ENCODE assay signal across 8 mouse cellular contexts in genomic region chr19:4125741-4126696, GRCm38 (mm10). TPM values are rescaled to one million over a fixed set of nuclear protein-coding genes. Genes with fewer than 3 reads are reported as not detected.
DNase-seq lines count a peak whose midpoint lies in the region; ATAC-seq and TF ChIP-seq lines count a peak whose summit lies in the region.

Aip (minus strand) TSS chr19:4125858.

- H3K79me2 ChIP-seq in CH12.LX (replicated peaks; ENCODE audit: control insufficient read depth, extremely low read depth, insufficient read depth, poor library complexity, severe bottlenecking): peaks cover 27% of the 10 kb centered on the region

- TF ChIP-seq CTCF in CH12.LX (conservative IDR thresholded peaks at IDR 0.05 in 1 of 2, IDR thresholded peaks at IDR 0.05 in 1 of 2; ENCODE audit: low read depth in 2 of 2, low read length in 2 of 2): peak in 1 of 2 experiments; percentile 87; a peak in 2 of 4 replicates
- peak; percentile 77 for TF ChIP-seq CTCF in heart, postnatal 0 days (IDR thresholded peaks at IDR 0.05; ENCODE audit: low read depth)
- TF ChIP-seq CTCF in testis, adult 2 months (IDR thresholded peaks at IDR 0.05; ENCODE audit: control insufficient read depth, insufficient read depth, insufficient replicate concordance, low read depth, low read length): peak; percentile 55

- H3K27ac ChIP-seq in CH12.LX (ENCODE audit: insufficient read depth, low read depth): peak within 1 kb of the TSS; percentile 52
- H3K27ac ChIP-seq in forebrain, embryonic 12.5 days: peak within 1 kb of the TSS; percentile 59
- peak within 1 kb of the TSS; percentile 67 for H3K27ac ChIP-seq in heart, postnatal 0 days (ENCODE audit: low read depth)
- peak within 1 kb of the TSS; percentile 57 for H3K27ac ChIP-seq in liver, embryonic 16.5 days (ENCODE audit: low read length)
- H3K27ac ChIP-seq in neural tube, embryonic 13.5 days (replicated peaks): peak within 1 kb of the TSS; percentile 80
- H3K27ac ChIP-seq in testis, adult 2 months (ENCODE audit: control insufficient read depth, insufficient read depth, low read depth, low read length): peak within 1 kb of the TSS; percentile 76

- peak within 1 kb of the TSS; percentile 85 for H3K4me2 ChIP-seq in CH12.LX (ENCODE audit: insufficient read depth, low read depth, poor library complexity, severe bottlenecking)
- peak within 1 kb of the TSS; percentile 79 for H3K4me2 ChIP-seq in forebrain, embryonic 12.5 days
- peak within 1 kb of the TSS; percentile 61 for H3K4me2 ChIP-seq in heart, postnatal 0 days (ENCODE audit: low read depth, low read length)
- peak within 1 kb of the TSS; percentile 77 for H3K4me2 ChIP-seq in liver, embryonic 16.5 days (ENCODE audit: low read depth, low read length)
- H3K4me2 ChIP-seq in neural tube, embryonic 13.5 days: peak within 1 kb of the TSS; percentile 78

- H3K36me3 ChIP-seq in CH12.LX (replicated peaks in 1 of 2; ENCODE audit: control insufficient read depth in 1 of 2, insufficient read depth in 1 of 2, low read length in 1 of 2): peaks cover 15 to 31% of the 10 kb centered on the region in 2 experiments
- H3K36me3 ChIP-seq in forebrain, embryonic 12.5 days (replicated peaks): peaks cover 26% of the 10 kb centered on the region
- H3K36me3 ChIP-seq in heart, postnatal 0 days (replicated peaks; ENCODE audit: control insufficient read depth, insufficient read depth, low read length): peaks cover 19% of the 10 kb centered on the region
- H3K36me3 ChIP-seq in liver, embryonic 16.5 days (ENCODE audit: control insufficient read depth, insufficient read depth): peaks cover 10% of the 10 kb centered on the region
- H3K36me3 ChIP-seq in neural tube, embryonic 13.5 days: peaks cover 34% of the 10 kb centered on the region
- no peaks in the 10 kb centered on the region; the same call in 1 of the 2 replicates for H3K36me3 ChIP-seq in testis, adult 2 months (ENCODE audit: control insufficient read depth, insufficient read depth, low read length)

- H3K27me3 ChIP-seq in CH12.LX (replicated peaks): no peaks in the 10 kb centered on the region
- no peaks in the 10 kb centered on the region for H3K27me3 ChIP-seq in forebrain, embryonic 12.5 days
- H3K27me3 ChIP-seq in heart, postnatal 0 days (ENCODE audit: control insufficient read depth, insufficient read depth, low read length): no peaks in the 10 kb centered on the region
- H3K27me3 ChIP-seq in liver, embryonic 16.5 days (ENCODE audit: control insufficient read depth, insufficient read depth, low read depth, low read length): no peaks in the 10 kb centered on the region
- no peaks in the 10 kb centered on the region for H3K27me3 ChIP-seq in neural tube, embryonic 13.5 days
- H3K27me3 ChIP-seq in testis, adult 2 months (ENCODE audit: control insufficient read depth, insufficient read depth, low read length): no peaks in the 10 kb centered on the region

- peak within 1 kb of the TSS; percentile 84 to 99 (median 93) for H3K4me3 ChIP-seq in CH12.LX (replicated peaks in 1 of 3; ENCODE audit: low read depth in 2 of 3, low read length in 2 of 3, poor library complexity in 1 of 3)
- H3K4me3 ChIP-seq in forebrain, embryonic 12.5 days (replicated peaks): peak within 1 kb of the TSS; percentile 68
- peak within 1 kb of the TSS; percentile 83 for H3K4me3 ChIP-seq in heart, postnatal 0 days (ENCODE audit: low read depth, low read length)
- H3K4me3 ChIP-seq in liver, embryonic 16.5 days (ENCODE audit: low read depth, low read length): peak within 1 kb of the TSS; percentile 79
- H3K4me3 ChIP-seq in neural tube, embryonic 13.5 days: peak within 1 kb of the TSS; percentile 86
- peak within 1 kb of the TSS; percentile 89 for H3K4me3 ChIP-seq in testis, adult 2 months (ENCODE audit: control insufficient read depth, low read depth, low read length)

- no peaks in the 10 kb centered on the region for H3K9me3 ChIP-seq in CH12.LX (replicated peaks; ENCODE audit: low read length)
- H3K9me3 ChIP-seq in forebrain, embryonic 12.5 days: no peaks in the 10 kb centered on the region
- H3K9me3 ChIP-seq in heart, postnatal 0 days (replicated peaks; ENCODE audit: control insufficient read depth, low read length): no peaks in the 10 kb centered on the region
- H3K9me3 ChIP-seq in liver, embryonic 16.5 days (replicated peaks; ENCODE audit: control insufficient read depth, low read length): no peaks in the 10 kb centered on the region
- no peaks in the 10 kb centered on the region for H3K9me3 ChIP-seq in neural tube, embryonic 13.5 days

- TF ChIP-seq EP300 in CH12.LX (IDR thresholded peaks at IDR 0.05; ENCODE audit: low read length): no peak
- TF ChIP-seq EP300 in heart, postnatal 0 days (IDR thresholded peaks at IDR 0.05; ENCODE audit: low read depth): no peak

- peak; percentile 93 for ATAC-seq in forebrain, embryonic 12.5 days (ENCODE audit: low FRiP score)
- peak; percentile 93 for ATAC-seq in heart, postnatal 0 days (ENCODE audit: insufficient read depth, low read depth)
- ATAC-seq in liver, embryonic 16.5 days (ENCODE audit: low read depth): peak; percentile 92
- peak; percentile 92 for ATAC-seq in neural tube, embryonic 13.5 days (ENCODE audit: low read depth)

- TF ChIP-seq RAD21 in CH12.LX (IDR thresholded peaks at IDR 0.05; ENCODE audit: low read depth, low read length): peak; percentile 68

- dilution Hi-C loops in CH12.LX (cut with MboI; ENCODE audit: extremely low pct_ligation_motif_present, extremely low pct_unique_long_range_greater_than_20kb, low sequenced_read_pairs): no loop called here

- 1% methylated on average over 59 of the region's 64 CpGs for WGBS in forebrain, embryonic 12.5 days
- WGBS in heart, postnatal 0 days: under 1% methylated on average over 63 of the region's 64 CpGs
- WGBS in liver, embryonic 16.5 days (ENCODE audit: insufficient replicate concordance): 1% methylated on average over 63 of the region's 64 CpGs
- under 1% methylated on average over 64 of the region's 64 CpGs for WGBS in neural tube, embryonic 13.5 days

- DNase-seq in CH12.LX (ENCODE audit: extremely low read depth): peak; percentile 98
- DNase-seq in c-Kit-positive CD71-positive TER-119-negative erythroid progenitor cells, embryonic 14.5 days (ENCODE audit: low read depth): peak; percentile 93
- peak; percentile 99 for DNase-seq in heart, postnatal 0 days (ENCODE audit: low spot score)
- peak; percentile 99 to 100 for DNase-seq in kidney, postnatal 4 days

- in situ Hi-C loops in CH12.LX (cut with MboI; ENCODE audit: low pct_ligation_motif_present, low pct_unique_long_range_greater_than_20kb, low sequenced_read_pairs): loop anchor here (5.0 kb wide), 1 partner anchor 76 kb away; the partner anchor contains the start of gene Rad9a

- TF ChIP-seq POLR2A in CH12.LX (IDR thresholded peaks at IDR 0.05; ENCODE audit: low read depth, low read length): peak; percentile 88
- TF ChIP-seq POLR2A in testis, adult 2 months (IDR thresholded peaks at IDR 0.05; ENCODE audit: control insufficient read depth, low read depth, low read length): no peak; the same call in 1 of the 2 replicates

- peaks cover 14 to 67% of the 10 kb centered on the region in 2 experiments for H3K4me1 ChIP-seq in CH12.LX (ENCODE audit: control insufficient read depth in 1 of 2, insufficient read depth in 2 of 2)
- H3K4me1 ChIP-seq in forebrain, embryonic 12.5 days: peaks cover 19% of the 10 kb centered on the region
- H3K4me1 ChIP-seq in heart, postnatal 0 days (ENCODE audit: control insufficient read depth, insufficient read depth): peaks cover 13% of the 10 kb centered on the region; the same call in 1 of the 2 replicates
- H3K4me1 ChIP-seq in liver, embryonic 16.5 days (ENCODE audit: control insufficient read depth, low read depth, low read length): peaks cover 63% of the 10 kb centered on the region
- peaks cover 22% of the 10 kb centered on the region for H3K4me1 ChIP-seq in neural tube, embryonic 13.5 days (replicated peaks)
- H3K4me1 ChIP-seq in testis, adult 2 months (ENCODE audit: control insufficient read depth, insufficient read depth, low read length): peaks cover 12% of the 10 kb centered on the region

- H3K9ac ChIP-seq in CH12.LX (ENCODE audit: insufficient read depth, low read depth): peak within 1 kb of the TSS; percentile 88
- H3K9ac ChIP-seq in forebrain, embryonic 12.5 days: peak within 1 kb of the TSS; percentile 73
- peak within 1 kb of the TSS; percentile 89 for H3K9ac ChIP-seq in heart, postnatal 0 days (replicated peaks; ENCODE audit: low read depth, low read length)
- H3K9ac ChIP-seq in liver, embryonic 16.5 days (ENCODE audit: low read depth, low read length): peak within 1 kb of the TSS; percentile 90
- peak within 1 kb of the TSS; percentile 93 for H3K9ac ChIP-seq in neural tube, embryonic 13.5 days

TF ChIP-seq in CH12.LX, 34 proteins besides CTCF, POLR2A, EP300 and RAD21 (continues in another document):
- TF ChIP-seq ETS1 (conservative IDR thresholded peaks at IDR 0.05; ENCODE audit: low read depth, low read length): 0 out of 2 replicates have a peak, but pooled peaks have one; percentile 24
- TF ChIP-seq CHD2 (IDR thresholded peaks at IDR 0.05; ENCODE audit: low read length): peak; percentile 98
- TF ChIP-seq BHLHE40 (IDR thresholded peaks at IDR 0.05; ENCODE audit: low read depth, low read length): peak; percentile 91
- peak; percentile 80 for TF ChIP-seq MXI1 (IDR thresholded peaks at IDR 0.05; ENCODE audit: low read depth, low read length)
- peak; percentile 83 for TF ChIP-seq HCFC1 (IDR thresholded peaks at IDR 0.05; ENCODE audit: low read depth, low read length)
- TF ChIP-seq PAX5 (IDR thresholded peaks at IDR 0.05; ENCODE audit: low read length): no peak
- peak; percentile 65; the same call in 1 of the 2 replicates for TF ChIP-seq MEF2A (IDR thresholded peaks at IDR 0.05; ENCODE audit: borderline replicate concordance, low read depth, low read length)
- peak; percentile 74; the same call in 1 of the 2 replicates for TF ChIP-seq ELF1 (IDR thresholded peaks at IDR 0.05; ENCODE audit: low read depth, low read length)
- no peak for TF ChIP-seq GABPA (IDR thresholded peaks at IDR 0.05; ENCODE audit: insufficient replicate concordance, low read depth, low read length)
- TF ChIP-seq SIN3A (IDR thresholded peaks at IDR 0.05; ENCODE audit: low read length): peak; percentile 93
- TF ChIP-seq KAT2A (IDR thresholded peaks at IDR 0.05; ENCODE audit: insufficient replicate concordance, low read length): 0 out of 2 replicates have a peak, but pooled peaks have one; percentile 56

RNA-seq across cellular contexts. Expression of gene Aip, which starts in this region (rescaled TPM):
- total RNA-seq in CH12.LX (2012; rRNA removed) (37.5 and 39.7 TPM in 2 replicates), CH12.LX (2014; rRNA removed) (10.8 and 11.7 TPM in 2 replicates)
- polyA plus RNA-seq in CH12.LX (2012; ENCODE audit: insufficient read length, low read depth): 64.8 and 87.9 TPM in 2 replicates
- 56.4 and 60.7 TPM in 2 replicates for polyA plus RNA-seq in forebrain, embryonic 12.5 days (2016; fragmentation: Nextera tagmentation; extraction: Ambion mirVana)
- total RNA-seq in heart, postnatal 0 days (2014; rRNA removed; ENCODE audit: low replicate concordance): 21.4 and 23.8 TPM in 2 replicates
- polyA plus RNA-seq in heart, postnatal 0 days (2015; fragmentation: Nextera tagmentation; extraction: Ambion mirVana): 61.7 and 66.2 TPM in 2 replicates
- polyA plus RNA-seq in liver, embryonic 16.5 days (2015; fragmentation: Nextera tagmentation; extraction: Ambion mirVana): 32.4 and 32.6 TPM in 2 replicates
- 92.4 and 94.0 TPM in 2 replicates for polyA plus RNA-seq in neural tube, embryonic 13.5 days (2015; fragmentation: Nextera tagmentation; extraction: Ambion mirVana)
- polyA plus RNA-seq in testis, adult 2 months (2012; rRNA removed): 21.0 and 23.5 TPM in 2 replicates

Comparison
In these comparisons a context has a peak if more than half of its experiments do, and no peak if none do; other contexts are left out.
1. Peak in every context shown above with its lines: DNase-seq, ATAC-seq, H3K4me3 ChIP-seq and H3K27ac ChIP-seq.